Mouse (Mus musculus) thymus, adult 2 months (tissue): ENCODE measurements at regions not wholly inside any gene's neighbourhood (a gene's known extent, or its start where the extent isn't known, plus 50 kb on each side); places are given as distances from the start of the nearest gene placed in this dataset.

ENCODE experiments used
- CTCF ChIP-seq: fragments of 200-500 bp; IDR thresholded peaks from 2 replicates; pipeline ENCODE4 v1.5.1; 2012; ENCODE audit warnings: mild to moderate bottlenecking, control low read depth, low read length, moderate library complexity, borderline replicate concordance; ENCODE audit not compliant: control insufficient read depth, poor library complexity, insufficient read depth; ENCODE audit errors: extremely low read depth
- POLR2A ChIP-seq: fragments of 200-500 bp; IDR thresholded peaks from 2 replicates; pipeline ENCODE4 v1.6.1; 2012; ENCODE audit warnings: mild to moderate bottlenecking, low read length, control low read depth, moderate library complexity; ENCODE audit not compliant: control insufficient read depth, poor library complexity, insufficient read depth; ENCODE audit errors: extremely low read depth

DNA sequence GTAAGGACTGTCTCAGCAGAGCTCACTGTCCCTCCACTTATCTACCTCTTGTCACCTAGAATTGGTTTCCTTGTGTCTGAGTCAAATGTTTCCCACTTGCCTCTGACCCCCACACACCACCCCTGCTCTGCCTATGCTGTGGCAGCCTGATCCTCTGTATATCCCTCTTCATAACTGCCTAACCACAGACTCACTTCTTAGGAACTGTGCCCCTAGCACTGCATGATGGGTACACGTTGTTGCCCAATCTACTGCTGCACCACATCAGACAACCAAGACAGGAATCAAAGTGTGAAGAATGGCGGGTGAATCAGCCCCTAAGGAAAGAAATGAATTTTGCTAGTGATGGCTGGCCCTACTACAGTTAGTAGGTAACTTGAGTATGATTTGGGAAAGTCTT is 167.4 kb downstream of the B3gnt2 start:
- TF ChIP-seq POLR2A = no peak
- no peak for TF ChIP-seq CTCF
